Mouse (Mus musculus): ENCODE measurements around the gene Kctd4.

DNA sequence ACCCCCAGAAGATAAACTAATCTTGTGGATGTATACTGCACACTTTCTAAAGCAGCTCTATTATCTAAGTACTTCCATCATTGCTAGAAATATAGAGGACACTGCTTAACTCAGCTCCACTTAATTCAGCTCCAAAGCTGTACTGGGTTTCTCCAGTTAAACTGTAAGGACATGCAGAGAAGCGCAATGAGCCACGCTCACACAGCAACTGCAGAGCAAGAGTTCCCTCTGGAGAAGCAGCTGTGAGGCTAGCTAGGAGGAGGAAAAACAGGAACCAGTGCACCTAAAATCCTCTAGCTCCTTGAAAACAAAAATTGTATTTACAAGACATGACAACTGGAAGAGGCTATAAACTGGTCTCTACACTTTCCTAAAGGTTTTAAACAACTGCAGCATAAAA is 29.1 kb downstream of the Kctd4 start:
- TF ChIP-seq HCFC1 (IDR thresholded peaks at IDR 0.05; ENCODE audit: borderline replicate concordance, insufficient read depth, low read length) (no peak), MAFK (IDR thresholded peaks at IDR 0.05; ENCODE audit: insufficient read depth, low read depth, low read length) (no peak), CHD2 (IDR thresholded peaks at IDR 0.05; ENCODE audit: low read depth, low read length) (no peak), ZNF384 (IDR thresholded peaks at IDR 0.05; ENCODE audit: low read depth, low read length) (no peak), ZC3H11A (IDR thresholded peaks at IDR 0.05; ENCODE audit: borderline replicate concordance, low read depth, low read length) (no peak)

All from ES-E14 (cell line).